Mouse (Mus musculus): ENCODE measurements at regions not wholly inside any gene's neighbourhood (a gene's known extent, or its start where the extent isn't known, plus 50 kb on each side); places are given as distances from the start of the nearest gene placed in this dataset.
"Not testable (repeated sequence)": the region's sequence is repeated elsewhere in the genome, so short reads cannot be mapped to it uniquely, and the experiment has no call there.

DNA sequence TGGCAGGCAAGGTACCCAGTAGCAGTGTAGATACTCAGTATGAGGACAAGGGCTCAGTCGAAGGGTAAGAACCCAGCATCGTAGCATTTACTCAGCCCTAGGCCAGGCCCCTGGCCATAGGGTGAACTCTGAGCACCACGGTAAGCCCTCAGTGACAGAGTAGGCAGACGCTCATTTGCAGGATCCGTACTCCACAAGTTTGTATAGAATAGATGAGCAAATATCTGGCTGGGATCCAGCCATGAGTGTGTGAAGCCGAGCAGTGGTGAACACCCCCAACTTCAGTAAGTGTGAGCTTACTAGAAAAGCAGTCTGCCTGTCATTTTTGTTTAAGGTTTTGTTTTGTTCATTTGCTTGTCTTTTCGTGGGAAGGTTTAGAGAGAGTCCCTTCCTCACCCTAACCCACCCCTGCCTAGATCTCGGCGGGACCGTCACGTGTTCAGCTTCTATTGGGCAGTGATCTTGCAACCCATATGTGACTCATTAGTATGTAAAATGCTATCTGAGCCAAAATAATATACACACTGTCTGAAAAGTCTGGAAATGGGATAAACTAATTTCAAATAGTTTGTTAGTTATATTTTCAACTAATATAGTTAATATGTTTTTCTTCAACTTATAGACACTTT, 76.3 kb downstream of the Gm5447 start:
- no peak overlapping the region for H3K9ac ChIP-seq
- no peaks in the 10 kb centered on the region for H3K4me1 ChIP-seq (replicated peaks)
- WGBS = 79% methylated on average over 11 of the region's 11 CpGs
- no peaks in the 10 kb centered on the region for H3K36me3 ChIP-seq
- H3K4me2 ChIP-seq = no peak overlapping the region
- no peaks in the 10 kb centered on the region for H3K27me3 ChIP-seq
- no peak for ATAC-seq (ENCODE audit: low FRiP score, low read depth)
- H3K4me3 ChIP-seq = no peak overlapping the region
- no peaks in the 10 kb centered on the region for H3K9me3 ChIP-seq
- no peak overlapping the region for H3K27ac ChIP-seq (replicated peaks)

DNA sequence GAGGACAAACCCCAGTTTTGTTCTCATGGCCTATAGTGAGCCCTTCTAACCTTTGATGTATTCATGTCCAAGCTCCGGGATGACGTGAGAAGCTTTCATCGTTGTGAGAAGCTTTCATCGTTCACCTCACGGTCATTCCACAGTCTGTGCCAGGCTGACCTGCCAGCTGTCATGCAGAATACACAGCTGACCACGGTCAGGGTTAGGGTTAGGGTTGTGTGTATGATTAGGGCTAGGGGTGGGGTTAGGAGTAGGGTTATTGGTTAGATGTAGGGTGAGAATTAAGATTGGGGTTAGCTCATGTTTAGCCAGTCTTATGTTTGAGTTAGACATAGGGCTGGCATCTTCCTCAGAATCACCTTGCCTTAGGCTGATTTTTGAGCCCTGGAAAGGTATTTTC, 77.6 kb downstream of the Gm5447 start:
- not testable (repeated sequence) for H3K4me2 ChIP-seq; H3K9ac ChIP-seq; ATAC-seq (ENCODE audit: low FRiP score, low read depth); H3K4me1 ChIP-seq (replicated peaks); H3K27me3 ChIP-seq; H3K9me3 ChIP-seq; H3K4me3 ChIP-seq; H3K36me3 ChIP-seq; H3K27ac ChIP-seq (replicated peaks)
- WGBS = 71% methylated on average over 1 of the region's 6 CpGs

DNA sequence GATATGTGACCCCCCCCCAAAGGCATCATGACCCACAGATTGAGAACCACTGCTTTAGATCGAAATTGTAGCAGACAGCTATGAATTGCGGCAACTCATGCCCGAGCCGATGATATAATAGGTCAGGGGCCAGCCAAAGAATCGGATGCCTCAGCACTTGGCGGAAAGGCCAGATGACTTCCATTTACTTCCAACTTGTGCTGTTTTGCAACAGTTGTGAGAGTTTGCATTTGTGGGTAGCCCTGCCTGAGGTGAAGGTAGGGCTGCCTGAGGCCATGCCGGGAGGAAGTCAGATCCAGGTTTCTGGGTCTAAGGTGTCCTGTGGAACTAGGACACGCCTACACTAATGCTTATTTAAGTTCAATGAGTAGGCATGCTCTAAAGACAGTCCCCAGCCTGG, 80.4 kb downstream of the Gm5447 start:
- Histone ChIP-seq H3K27me3 (no peaks in the 10 kb centered on the region), H3K9me3 (no peaks in the 10 kb centered on the region), H3K9ac (no peak overlapping the region), H3K4me1 (replicated peaks) (no peaks in the 10 kb centered on the region), H3K4me3 (no peak overlapping the region), H3K4me2 (no peak overlapping the region), H3K36me3 (no peaks in the 10 kb centered on the region), H3K27ac (replicated peaks) (no peak overlapping the region)
- 93% methylated on average over 8 of the region's 8 CpGs for WGBS
- no peak for ATAC-seq (ENCODE audit: low FRiP score, low read depth)

DNA sequence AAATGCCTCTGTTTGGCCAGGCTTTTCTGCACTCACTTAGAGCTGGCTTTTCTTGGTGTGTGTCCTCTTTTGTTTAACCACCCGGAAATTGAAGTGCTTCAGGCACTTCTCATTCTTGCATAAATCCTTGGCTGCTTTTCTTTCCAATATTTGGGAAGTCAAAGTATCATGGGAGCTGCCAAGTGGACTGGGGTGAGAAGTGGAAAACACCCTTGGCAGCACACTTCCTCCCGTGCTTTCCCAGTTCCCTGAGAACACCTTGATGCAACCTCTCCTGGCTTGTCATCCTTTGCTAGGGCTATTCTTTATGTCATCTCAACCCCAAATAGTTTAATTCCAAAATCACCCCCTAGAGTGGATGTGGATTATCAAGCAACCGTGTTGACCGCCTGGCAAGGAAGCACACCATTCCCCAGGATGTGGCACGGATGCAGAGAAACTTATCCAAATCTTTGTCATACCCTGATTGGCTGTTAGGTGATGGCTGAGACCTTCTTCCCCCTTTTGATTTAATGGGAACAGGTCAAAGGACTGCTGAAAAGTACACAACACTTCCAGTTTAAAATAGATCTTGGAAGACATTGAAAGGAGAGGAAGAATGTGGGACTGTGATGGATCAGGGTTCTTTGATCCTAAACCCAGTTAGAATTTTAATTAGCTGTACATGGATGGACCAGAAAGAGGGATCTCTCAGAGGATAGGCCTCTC, 81.5 kb downstream of the Gm5447 start:
- H3K4me2 ChIP-seq = no peak overlapping the region
- H3K27me3 ChIP-seq = no peaks in the 10 kb centered on the region
- 79% methylated on average over 5 of the region's 5 CpGs for WGBS
- no peaks in the 10 kb centered on the region for H3K4me1 ChIP-seq (replicated peaks)
- no peak for ATAC-seq (ENCODE audit: low FRiP score, low read depth)
- H3K4me3 ChIP-seq = no peak overlapping the region
- no peaks in the 10 kb centered on the region for H3K36me3 ChIP-seq
- no peak overlapping the region for H3K9ac ChIP-seq
- H3K27ac ChIP-seq (replicated peaks) = no peak overlapping the region
- H3K9me3 ChIP-seq = no peaks in the 10 kb centered on the region

DNA sequence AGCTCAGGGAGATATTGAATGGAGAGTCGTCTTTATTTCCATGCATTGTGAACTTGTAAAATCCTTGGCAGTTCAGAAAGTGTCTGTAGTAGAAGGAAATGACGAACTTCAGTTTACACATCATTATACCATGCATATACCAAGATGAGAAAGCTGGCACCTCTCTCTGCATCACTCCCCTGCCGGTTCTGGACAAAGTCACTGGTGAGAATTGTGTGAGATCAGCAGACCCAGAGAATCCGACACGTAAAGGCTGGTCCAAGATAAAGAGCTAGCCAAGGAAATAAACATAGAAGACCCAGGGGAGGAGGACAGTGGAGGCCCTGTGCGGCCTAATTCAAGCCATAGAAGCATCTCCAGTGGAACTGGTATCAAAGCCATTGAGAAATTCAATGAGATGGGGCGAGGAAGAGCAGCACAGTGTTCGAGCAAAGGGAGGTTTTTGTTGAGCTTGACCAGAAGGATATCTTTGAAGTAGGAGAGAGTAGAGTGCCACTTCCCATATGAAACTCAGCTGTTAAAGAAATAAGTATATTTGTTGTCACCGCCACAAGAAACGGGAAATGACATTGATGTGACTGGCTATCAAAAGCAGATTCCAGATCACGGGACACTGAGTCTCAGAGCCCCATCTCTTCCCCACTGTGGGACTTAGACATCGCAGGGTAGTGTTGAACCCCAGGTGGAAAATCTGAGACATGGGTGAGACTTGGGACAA, 82.3 kb downstream of the Gm5447 start:
- no peak overlapping the region for H3K4me3 ChIP-seq
- WGBS = 94% methylated on average over 12 of the region's 12 CpGs
- no peak overlapping the region for H3K27ac ChIP-seq (replicated peaks)
- no peaks in the 10 kb centered on the region for H3K27me3 ChIP-seq
- H3K9me3 ChIP-seq = no peaks in the 10 kb centered on the region
- no peak overlapping the region for H3K9ac ChIP-seq
- no peak for ATAC-seq (ENCODE audit: low FRiP score, low read depth)
- no peaks in the 10 kb centered on the region for H3K36me3 ChIP-seq
- H3K4me1 ChIP-seq (replicated peaks) = no peaks in the 10 kb centered on the region
- no peak overlapping the region for H3K4me2 ChIP-seq

DNA sequence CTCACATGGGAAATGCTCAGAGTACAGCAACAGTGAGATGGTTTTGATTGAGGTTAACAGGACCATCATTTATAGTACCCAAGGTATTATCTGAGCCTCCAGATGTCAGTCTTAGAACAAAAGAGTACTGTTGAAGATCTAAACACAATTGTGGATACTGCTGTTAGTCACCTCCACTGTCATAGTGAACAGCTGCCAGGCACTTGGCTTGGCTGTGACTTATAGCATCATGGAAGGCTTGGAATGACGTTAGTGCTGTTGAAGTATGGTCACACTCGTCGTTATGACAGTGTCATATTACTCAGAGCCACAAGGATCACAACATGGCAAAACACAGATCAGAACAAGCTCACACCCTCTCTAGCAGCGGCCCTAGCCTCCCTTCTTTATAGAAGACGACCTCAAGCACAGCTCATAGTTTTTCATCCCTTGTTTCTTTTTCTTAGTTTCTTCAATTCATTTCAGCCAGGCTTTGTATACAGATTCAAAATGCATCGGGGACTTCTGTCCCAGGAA, 87.0 kb downstream of the Gm5447 start:
- no peaks in the 10 kb centered on the region for H3K27me3 ChIP-seq
- H3K9me3 ChIP-seq = no peaks in the 10 kb centered on the region; the same call in 1 of the 2 replicates
- no peak overlapping the region for H3K4me2 ChIP-seq
- 84% methylated on average over 6 of the region's 6 CpGs for WGBS
- H3K9ac ChIP-seq = no peak overlapping the region
- no peaks in the 10 kb centered on the region for H3K36me3 ChIP-seq
- H3K4me3 ChIP-seq = no peak overlapping the region
- no peaks in the 10 kb centered on the region for H3K4me1 ChIP-seq (replicated peaks)
- no peak overlapping the region for H3K27ac ChIP-seq (replicated peaks)
- ATAC-seq (ENCODE audit: low FRiP score, low read depth) = no peak

DNA sequence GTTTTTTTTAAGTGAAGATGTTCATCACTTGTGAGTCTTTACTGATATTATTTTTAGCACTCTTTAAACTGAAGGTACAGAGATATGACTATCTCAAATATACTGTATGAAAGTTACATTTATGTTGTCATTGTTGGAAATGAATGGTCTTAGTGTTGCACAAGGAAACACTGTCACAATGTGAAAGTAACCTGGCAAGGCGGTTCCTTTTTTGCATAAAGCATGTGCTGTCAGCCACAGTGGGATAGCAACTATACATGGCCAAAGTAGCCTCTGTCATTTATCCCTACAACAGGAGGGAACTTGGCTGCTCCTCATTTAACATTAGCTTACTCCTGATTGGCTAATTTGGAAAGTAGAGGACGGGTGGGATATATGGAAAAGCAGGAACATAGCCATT, 94.3 kb downstream of the Gm5447 start:
- H3K4me1 ChIP-seq (replicated peaks) = no peaks in the 10 kb centered on the region
- H3K4me2 ChIP-seq = no peak overlapping the region
- H3K4me3 ChIP-seq = no peak overlapping the region
- ATAC-seq (ENCODE audit: low FRiP score, low read depth) = no peak
- H3K27ac ChIP-seq (replicated peaks) = no peak overlapping the region
- H3K27me3 ChIP-seq = no peaks in the 10 kb centered on the region
- H3K9ac ChIP-seq = no peak overlapping the region
- H3K36me3 ChIP-seq = no peaks in the 10 kb centered on the region
- H3K9me3 ChIP-seq = no peaks in the 10 kb centered on the region; the same call in 1 of the 2 replicates
- 83% methylated on average over 2 of the region's 2 CpGs for WGBS

DNA sequence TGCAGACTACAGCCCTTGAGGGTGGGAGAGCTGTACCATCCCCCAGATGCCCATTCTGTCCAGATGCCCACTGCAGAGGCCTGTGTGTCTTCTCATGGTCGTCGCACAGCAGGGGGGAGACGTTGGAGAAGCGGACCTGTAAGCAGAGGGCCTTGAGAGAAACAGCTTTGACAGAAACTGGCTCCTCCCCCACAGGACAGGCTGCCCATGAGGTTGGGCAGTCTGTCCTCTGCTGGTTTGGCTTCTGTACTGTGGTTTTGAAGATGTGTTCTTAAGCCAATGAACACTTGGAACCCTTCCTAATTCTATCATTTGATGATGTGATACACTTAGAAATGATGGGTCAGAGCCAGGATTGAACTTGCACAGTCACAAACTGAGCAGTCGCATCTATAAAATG, 102.5 kb downstream of the Gm5447 start:
- Histone ChIP-seq H3K9ac (no peak overlapping the region), H3K36me3 (no peaks in the 10 kb centered on the region), H3K27ac (replicated peaks) (no peak overlapping the region), H3K9me3 (no peaks in the 10 kb centered on the region), H3K4me1 (replicated peaks) (no peaks in the 10 kb centered on the region), H3K4me2 (no peak overlapping the region), H3K27me3 (peaks cover 14% of the 10 kb centered on the region), H3K4me3 (no peak overlapping the region)
- no peak for ATAC-seq (ENCODE audit: low FRiP score, low read depth)
- 51% methylated on average over 5 of the region's 5 CpGs for WGBS

DNA sequence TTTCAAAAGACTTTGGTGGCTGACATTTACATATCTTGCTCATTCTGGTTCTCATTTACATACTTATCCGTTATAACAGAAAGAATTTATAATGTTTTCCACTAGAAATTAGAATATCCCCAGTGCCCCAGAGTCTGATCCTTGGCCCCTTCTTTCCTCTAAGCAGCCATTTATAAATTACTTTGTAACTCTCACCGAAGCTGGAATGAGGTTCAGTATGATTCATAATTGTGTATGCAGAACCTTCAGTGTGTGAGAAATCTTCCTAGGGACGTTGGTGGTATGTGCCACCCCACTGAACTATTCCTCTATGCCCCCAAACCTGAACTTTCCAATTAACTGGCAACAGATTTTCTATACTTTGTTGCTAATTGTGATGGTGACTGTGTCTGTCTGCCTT, 104.7 kb downstream of the Gm5447 start:
- H3K4me3 ChIP-seq = no peak overlapping the region
- ATAC-seq (ENCODE audit: low FRiP score, low read depth) = no peak
- no peak overlapping the region for H3K27ac ChIP-seq (replicated peaks)
- 66% methylated on average over 3 of the region's 3 CpGs for WGBS
- no peaks in the 10 kb centered on the region for H3K36me3 ChIP-seq
- no peak overlapping the region for H3K4me2 ChIP-seq
- no peaks in the 10 kb centered on the region for H3K9me3 ChIP-seq
- no peak overlapping the region for H3K9ac ChIP-seq
- peaks cover 22% of the 10 kb centered on the region for H3K27me3 ChIP-seq
- no peaks in the 10 kb centered on the region for H3K4me1 ChIP-seq (replicated peaks)

DNA sequence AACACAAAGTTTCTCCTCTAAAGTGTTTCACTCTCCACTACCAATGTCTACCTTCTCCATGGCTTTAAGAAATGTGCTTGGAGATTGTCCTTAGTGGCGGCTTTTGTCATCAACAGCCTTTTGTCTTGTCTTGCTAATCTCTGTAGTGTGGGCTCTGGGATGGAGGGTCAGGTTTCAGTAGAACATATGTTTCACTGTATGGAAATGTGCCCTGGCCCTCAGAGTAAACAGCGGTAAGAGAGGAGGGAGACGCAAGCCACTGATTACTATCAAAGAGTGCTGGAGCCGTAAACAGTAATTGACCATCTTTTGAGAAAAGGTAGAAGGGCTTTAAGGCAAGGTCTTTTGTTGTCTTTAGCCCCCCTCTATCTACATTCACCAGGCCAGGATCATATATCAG, 106.2 kb downstream of the Gm5447 start:
- no peak for ATAC-seq (ENCODE audit: low FRiP score, low read depth)
- 31% methylated on average over 4 of the region's 4 CpGs for WGBS
- Histone ChIP-seq H3K9me3 (no peaks in the 10 kb centered on the region), H3K4me1 (replicated peaks) (no peaks in the 10 kb centered on the region), H3K4me2 (no peak overlapping the region), H3K9ac (no peak overlapping the region), H3K36me3 (no peaks in the 10 kb centered on the region), H3K27ac (replicated peaks) (no peak overlapping the region), H3K4me3 (no peak overlapping the region), H3K27me3 (peaks cover 32% of the 10 kb centered on the region)

DNA sequence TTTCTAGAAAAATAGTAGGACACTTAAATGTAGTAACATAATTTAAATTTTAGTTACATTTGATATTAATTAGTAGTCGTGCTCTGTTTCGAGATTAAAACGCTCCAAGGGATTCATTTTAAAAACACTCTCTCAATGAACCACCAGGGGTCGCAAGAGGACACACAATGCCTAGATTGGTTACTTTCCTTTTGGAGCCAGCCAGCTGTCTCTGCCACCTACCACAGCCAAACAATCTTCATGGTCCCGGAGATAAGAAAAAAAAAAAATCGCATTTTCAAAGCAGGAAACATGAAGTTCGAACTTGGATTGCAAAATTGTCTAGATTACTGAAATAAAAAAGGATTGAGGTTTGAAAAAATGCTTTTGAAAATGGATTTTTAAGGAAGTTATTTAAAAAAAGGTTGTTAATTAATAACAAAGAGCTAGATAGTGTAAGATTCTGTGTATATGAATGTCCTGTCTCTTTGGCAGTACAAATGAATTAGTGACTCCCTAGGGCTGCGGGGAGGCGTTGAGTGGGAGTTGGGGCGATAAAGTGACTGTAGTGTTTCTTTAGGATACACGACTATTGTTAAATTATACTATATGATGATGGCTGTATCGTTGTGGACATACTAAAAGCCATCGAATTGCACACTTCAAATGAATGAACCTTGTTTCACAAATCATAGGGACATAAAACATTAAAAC, 108.6 kb downstream of the Gm5447 start:
- H3K36me3 ChIP-seq = no peaks in the 10 kb centered on the region
- no peak overlapping the region for H3K4me2 ChIP-seq
- H3K27ac ChIP-seq (replicated peaks) = no peak overlapping the region
- peak; percentile 63 for ATAC-seq (ENCODE audit: low FRiP score, low read depth)
- H3K4me3 ChIP-seq = no peak overlapping the region
- 37% methylated on average over 13 of the region's 13 CpGs for WGBS
- H3K4me1 ChIP-seq (replicated peaks) = no peaks in the 10 kb centered on the region
- H3K9ac ChIP-seq = no peak overlapping the region
- no peaks in the 10 kb centered on the region for H3K9me3 ChIP-seq
- peaks cover 32% of the 10 kb centered on the region for H3K27me3 ChIP-seq

DNA sequence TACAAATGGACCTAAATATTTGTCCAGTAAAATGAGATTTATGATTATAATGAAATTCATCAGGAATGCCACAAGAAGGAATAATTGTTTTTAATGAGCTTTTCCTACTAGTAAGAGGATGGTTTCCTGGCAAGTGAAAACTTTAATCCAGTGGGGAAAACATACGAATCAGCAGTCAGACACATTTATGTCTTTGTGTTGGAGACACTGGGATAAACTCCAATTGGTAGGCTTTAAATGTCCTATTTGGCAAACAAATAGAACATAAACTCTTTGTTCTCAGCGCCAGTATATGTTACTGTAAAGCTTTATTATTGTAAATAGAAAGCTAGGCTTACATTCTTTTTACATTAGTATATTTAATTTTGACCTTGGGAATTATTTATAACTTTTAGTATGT, 127.0 kb downstream of the Gm5447 start:
- Histone ChIP-seq H3K27ac (replicated peaks) (no peak overlapping the region), H3K9me3 (no peaks in the 10 kb centered on the region), H3K4me1 (replicated peaks) (no peaks in the 10 kb centered on the region), H3K4me3 (no peak overlapping the region), H3K9ac (no peak overlapping the region), H3K27me3 (no peaks in the 10 kb centered on the region), H3K4me2 (no peak overlapping the region), H3K36me3 (no peaks in the 10 kb centered on the region)
- no peak for ATAC-seq (ENCODE audit: low FRiP score, low read depth)
- WGBS = 71% methylated on average over 2 of the region's 2 CpGs
